Mouse (Mus musculus): ENCODE data around the gene Olfr509.

GRCm38 (mm10) chr7:108621514-108621913 is 30.2 kb downstream of the Olfr509 start, which contains the start of gene Olfr507:
- TF ChIP-seq CTCF (IDR thresholded peaks at IDR 0.05; ENCODE audit: low read depth): no peak
- no peak for TF ChIP-seq EP300 (optimal IDR thresholded peaks at IDR 0.05)

Measured in stomach, postnatal 0 days (tissue).